Mouse (Mus musculus): Measurements from ENCODE around the gene Galnt2. TPM values are rescaled to one million over a fixed set of nuclear protein-coding genes. Genes with fewer than 3 reads are reported as not detected.
A peak's percentile ranks its signal among the peaks of the same experiment; 100 is the strongest.

Galnt2 gene
- 43.9 and 57.1 TPM in 2 replicates for polyA plus RNA-seq (2012; ENCODE audit: insufficient read depth, insufficient read length, missing spikeins)

DNA sequence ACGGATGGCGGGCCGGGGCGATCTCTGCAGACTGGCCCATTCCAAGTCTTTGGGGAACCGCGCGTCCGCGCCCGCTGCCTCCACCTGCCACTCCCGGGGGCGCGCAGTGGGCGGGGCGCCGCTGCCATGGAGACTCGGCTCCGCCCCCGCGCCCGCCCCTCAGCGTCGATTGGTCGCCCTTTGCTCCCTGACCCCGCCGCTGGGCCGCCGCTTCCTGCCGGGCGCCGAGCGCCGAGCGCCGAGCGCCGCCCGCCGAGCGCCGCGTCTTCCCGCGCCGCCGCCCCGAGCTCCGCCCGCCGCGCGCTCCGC, at the start of gene Galnt2:
Gene Galnt2 (plus strand): TSS at position 216 of the 309 bp plus-strand sequence.
- Histone ChIP-seq H3K4me3 (ENCODE audit: insufficient read depth, low read length) (peak within 1 kb of the TSS; percentile 81), H3K4me1 (ENCODE audit: control insufficient read depth, insufficient read depth, low read length) (peaks cover 44% of the 10 kb centered on the region), H3K27ac (ENCODE audit: insufficient read depth, low read depth, low read length) (peak within 1 kb of the TSS; percentile 81)
- TF ChIP-seq CTCF (IDR thresholded peaks at IDR 0.05; ENCODE audit: low read depth, low read length) (no peak), POLR2A (IDR thresholded peaks at IDR 0.05; ENCODE audit: borderline replicate concordance, low read depth, low read length) (no peak)

GRCm38 (mm10) chr8:124181751-124182150, 49.4 kb upstream of the Galnt2 start:
- Histone ChIP-seq H3K4me1 (ENCODE audit: control insufficient read depth, insufficient read depth, low read length) (no peaks in the 10 kb centered on the region), H3K4me3 (ENCODE audit: insufficient read depth, low read length) (no peak overlapping the region), H3K27ac (ENCODE audit: insufficient read depth, low read depth, low read length) (no peak overlapping the region)
- TF ChIP-seq CTCF (IDR thresholded peaks at IDR 0.05; ENCODE audit: low read depth, low read length) (no peak; the same call in 1 of the 2 replicates), POLR2A (IDR thresholded peaks at IDR 0.05; ENCODE audit: borderline replicate concordance, low read depth, low read length) (no peak)

DNA sequence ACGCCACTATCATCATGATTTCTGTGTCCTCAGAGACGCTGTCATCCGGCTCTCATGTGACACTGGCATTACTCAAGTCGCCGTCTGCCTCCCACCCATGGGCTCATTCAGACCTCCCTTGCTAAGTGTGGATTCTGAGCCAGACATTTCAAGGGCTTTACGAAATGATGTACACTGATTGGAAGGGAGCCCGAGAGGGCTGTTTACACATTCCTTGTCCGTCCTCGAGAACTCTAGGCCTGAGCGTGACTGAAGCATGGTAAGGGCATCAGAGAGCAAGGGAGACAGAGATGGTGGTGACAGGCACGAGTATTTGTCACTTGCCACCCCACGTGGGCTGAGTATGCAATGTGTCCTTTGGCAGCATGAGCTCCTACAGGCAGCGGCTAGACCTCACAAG, 49.0 kb upstream of the Galnt2 start:
- H3K27ac ChIP-seq (ENCODE audit: insufficient read depth, low read depth, low read length), result no peak overlapping the region
- no peak overlapping the region for H3K4me3 ChIP-seq (ENCODE audit: insufficient read depth, low read length)
- H3K4me1 ChIP-seq (ENCODE audit: control insufficient read depth, insufficient read depth, low read length), result no peaks in the 10 kb centered on the region
- TF ChIP-seq CTCF (IDR thresholded peaks at IDR 0.05; ENCODE audit: low read depth, low read length) (no peak), POLR2A (IDR thresholded peaks at IDR 0.05; ENCODE audit: borderline replicate concordance, low read depth, low read length) (no peak)

- Histone ChIP-seq H3K4me3 (ENCODE audit: insufficient read depth, low read length) (no peak overlapping the region), H3K4me1 (ENCODE audit: control insufficient read depth, insufficient read depth, low read length) (no peaks in the 10 kb centered on the region), H3K27ac (ENCODE audit: insufficient read depth, low read depth, low read length) (no peak overlapping the region)
- TF ChIP-seq CTCF (IDR thresholded peaks at IDR 0.05; ENCODE audit: low read depth, low read length), result no peak
- no peak for TF ChIP-seq POLR2A (IDR thresholded peaks at IDR 0.05; ENCODE audit: borderline replicate concordance, low read depth, low read length)
Measured at GRCm38 (mm10) chr8:124184078-124184477, 47.1 kb upstream of the Galnt2 start.

DNA sequence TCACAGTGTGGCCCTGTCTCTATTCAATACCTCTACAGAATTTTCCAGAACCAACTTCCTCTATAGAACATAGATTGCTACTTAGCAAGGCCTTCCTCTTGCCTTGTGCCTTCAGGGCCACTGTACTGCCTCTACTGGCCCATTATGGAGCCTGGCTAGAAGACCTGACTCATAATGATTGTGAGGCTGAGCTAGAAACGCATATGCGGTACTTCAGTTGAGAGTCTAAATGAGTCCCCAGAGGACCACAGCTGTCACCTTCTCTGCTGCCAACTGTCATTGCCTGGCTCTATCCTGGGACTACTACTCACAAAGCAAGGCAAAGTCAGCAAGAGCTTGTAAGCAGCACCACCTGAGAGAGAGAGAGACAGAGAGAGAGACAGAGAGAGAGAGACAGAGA, 46.7 kb upstream of the Galnt2 start:
- Histone ChIP-seq H3K27ac (ENCODE audit: insufficient read depth, low read depth, low read length) (no peak overlapping the region), H3K4me1 (ENCODE audit: control insufficient read depth, insufficient read depth, low read length) (no peaks in the 10 kb centered on the region), H3K4me3 (ENCODE audit: insufficient read depth, low read length) (no peak overlapping the region)
- TF ChIP-seq CTCF (IDR thresholded peaks at IDR 0.05; ENCODE audit: low read depth, low read length) (no peak), POLR2A (IDR thresholded peaks at IDR 0.05; ENCODE audit: borderline replicate concordance, low read depth, low read length) (no peak)

GRCm38 (mm10) chr8:124185081-124185480, 46.1 kb upstream of the Galnt2 start:
- TF ChIP-seq CTCF (IDR thresholded peaks at IDR 0.05; ENCODE audit: low read depth, low read length), result no peak
- no peak for TF ChIP-seq POLR2A (IDR thresholded peaks at IDR 0.05; ENCODE audit: borderline replicate concordance, low read depth, low read length)
- H3K4me1 ChIP-seq (ENCODE audit: control insufficient read depth, insufficient read depth, low read length), result no peaks in the 10 kb centered on the region
- H3K4me3 ChIP-seq (ENCODE audit: insufficient read depth, low read length), result no peak overlapping the region
- no peak overlapping the region for H3K27ac ChIP-seq (ENCODE audit: insufficient read depth, low read depth, low read length)

DNA sequence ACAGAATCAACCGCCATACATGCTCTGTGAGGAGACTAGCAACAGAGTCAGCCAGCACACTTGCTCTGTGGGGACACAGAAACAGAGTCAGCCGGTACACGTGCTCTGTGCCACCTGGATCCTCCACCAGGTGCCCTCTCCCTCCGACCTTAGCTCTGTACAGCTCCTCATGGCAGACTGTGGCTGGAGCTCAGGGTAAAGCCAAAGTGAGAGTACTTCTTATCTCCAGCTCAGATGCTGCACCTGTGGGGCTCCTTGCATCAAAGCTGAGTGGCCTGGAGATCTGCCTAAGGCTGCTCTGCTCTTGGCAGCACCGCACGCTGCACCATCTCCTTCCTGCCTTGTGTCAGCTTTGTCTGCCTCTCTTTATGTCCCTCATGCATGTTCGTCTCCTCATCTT, 40.8 kb upstream of the Galnt2 start:
- Histone ChIP-seq H3K27ac (ENCODE audit: insufficient read depth, low read depth, low read length) (no peak overlapping the region), H3K4me1 (ENCODE audit: control insufficient read depth, insufficient read depth, low read length) (no peaks in the 10 kb centered on the region), H3K4me3 (ENCODE audit: insufficient read depth, low read length) (no peak overlapping the region)
- TF ChIP-seq POLR2A (IDR thresholded peaks at IDR 0.05; ENCODE audit: borderline replicate concordance, low read depth, low read length), result no peak
- no peak for TF ChIP-seq CTCF (IDR thresholded peaks at IDR 0.05; ENCODE audit: low read depth, low read length)

DNA sequence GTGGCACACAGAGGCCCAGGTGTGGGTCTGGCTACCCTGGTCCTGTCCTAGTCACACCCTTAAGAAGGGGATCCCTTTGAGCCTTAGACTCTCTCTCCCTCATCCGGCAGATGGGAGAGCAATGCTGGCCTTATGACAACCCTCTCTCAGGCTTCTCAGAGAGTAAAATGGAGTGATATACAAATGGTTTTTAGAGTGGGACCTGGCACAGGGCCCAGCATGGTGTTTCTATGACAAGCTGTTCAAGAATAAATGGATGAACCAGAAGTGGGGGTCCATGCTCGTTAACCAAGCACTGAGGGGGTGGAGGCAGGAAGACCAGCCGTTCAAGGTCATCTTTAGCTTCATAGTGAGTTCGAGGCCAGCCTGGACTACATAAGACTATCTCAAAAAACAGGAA, 38.9 kb upstream of the Galnt2 start:
- Histone ChIP-seq H3K4me3 (ENCODE audit: insufficient read depth, low read length) (no peak overlapping the region), H3K4me1 (ENCODE audit: control insufficient read depth, insufficient read depth, low read length) (no peaks in the 10 kb centered on the region), H3K27ac (ENCODE audit: insufficient read depth, low read depth, low read length) (no peak overlapping the region)
- TF ChIP-seq CTCF (IDR thresholded peaks at IDR 0.05; ENCODE audit: low read depth, low read length), result no peak

GRCm38 (mm10) chr8:124192976-124193375, 38.2 kb upstream of the Galnt2 start:
- H3K4me1 ChIP-seq (ENCODE audit: control insufficient read depth, insufficient read depth, low read length), result no peaks in the 10 kb centered on the region
- no peak overlapping the region for H3K27ac ChIP-seq (ENCODE audit: insufficient read depth, low read depth, low read length)
- TF ChIP-seq POLR2A (IDR thresholded peaks at IDR 0.05; ENCODE audit: borderline replicate concordance, low read depth, low read length), result no peak
- TF ChIP-seq CTCF (IDR thresholded peaks at IDR 0.05; ENCODE audit: low read depth, low read length), result no peak
- no peak overlapping the region for H3K4me3 ChIP-seq (ENCODE audit: insufficient read depth, low read length)

GRCm38 (mm10) chr8:124193992-124194391, 37.2 kb upstream of the Galnt2 start:
- no peaks in the 10 kb centered on the region for H3K4me1 ChIP-seq (ENCODE audit: control insufficient read depth, insufficient read depth, low read length)
- H3K27ac ChIP-seq (ENCODE audit: insufficient read depth, low read depth, low read length), result no peak overlapping the region
- TF ChIP-seq CTCF (IDR thresholded peaks at IDR 0.05; ENCODE audit: low read depth, low read length), result no peak
- TF ChIP-seq POLR2A (IDR thresholded peaks at IDR 0.05; ENCODE audit: borderline replicate concordance, low read depth, low read length), result no peak
- H3K4me3 ChIP-seq (ENCODE audit: insufficient read depth, low read length), result no peak overlapping the region

DNA sequence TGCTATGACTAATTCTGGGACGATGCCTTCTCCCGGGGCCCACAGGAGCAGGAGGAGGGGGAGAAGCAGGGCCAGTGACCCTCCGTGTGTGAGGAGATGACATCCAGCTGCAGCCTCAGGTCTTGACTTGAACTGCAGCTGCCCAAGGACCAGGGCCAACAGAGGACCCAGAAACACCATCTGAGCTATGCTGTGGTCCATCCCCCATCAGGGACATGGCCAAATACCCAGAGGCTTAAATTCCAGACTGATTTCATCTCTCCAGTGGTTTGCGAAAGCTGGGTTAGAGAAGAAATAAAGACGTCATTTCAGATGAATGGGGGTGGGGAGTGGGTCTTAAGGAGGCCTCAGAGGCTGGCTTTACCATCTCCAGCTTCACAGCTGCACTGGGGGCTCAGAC, 35.0 kb upstream of the Galnt2 start:
- Histone ChIP-seq H3K4me3 (ENCODE audit: insufficient read depth, low read length) (no peak overlapping the region), H3K4me1 (ENCODE audit: control insufficient read depth, insufficient read depth, low read length) (peaks cover under 1% of the 10 kb centered on the region), H3K27ac (ENCODE audit: insufficient read depth, low read depth, low read length) (no peak overlapping the region)
- TF ChIP-seq CTCF (IDR thresholded peaks at IDR 0.05; ENCODE audit: low read depth, low read length), result no peak
- no peak for TF ChIP-seq POLR2A (IDR thresholded peaks at IDR 0.05; ENCODE audit: borderline replicate concordance, low read depth, low read length)

Data from bone marrow macrophage, adult 2 months (primary cell).